Mouse (Mus musculus): ENCODE results near the gene Dab2ip. TPM values are rescaled to one million over a fixed set of nuclear protein-coding genes. Genes with fewer than 3 reads are reported as not detected.

Gene Dab2ip
- total RNA-seq (2012; rRNA removed) (13.7 and 15.6 TPM in 2 replicates), total RNA-seq (2014; rRNA removed) (4.3 and 4.9 TPM in 2 replicates), polyA plus RNA-seq (2012; ENCODE audit: insufficient read length, low read depth) (7.5 and 7.8 TPM in 2 replicates)

GRCm38 (mm10) chr2:35557911-35558825, at the start of gene Dab2ip:
TSS of gene Dab2ip (plus strand) at chr2:35558266.
- H3K9ac ChIP-seq (ENCODE audit: insufficient read depth, low read depth), result no peak within 1 kb of the TSS
- no peak within 1 kb of the TSS for H3K4me3 ChIP-seq (replicated peaks in 1 of 3; ENCODE audit: low read depth in 2 of 3, low read length in 2 of 3, poor library complexity in 1 of 3)
- H3K79me2 ChIP-seq (replicated peaks; ENCODE audit: control insufficient read depth, extremely low read depth, insufficient read depth, poor library complexity, severe bottlenecking), result no peaks in the 10 kb centered on the region
- no peaks in the 10 kb centered on the region for H3K36me3 ChIP-seq (replicated peaks in 1 of 2; ENCODE audit: control insufficient read depth in 1 of 2, insufficient read depth in 1 of 2, low read length in 1 of 2)
- in situ Hi-C loops (cut with MboI; ENCODE audit: low pct_ligation_motif_present, low pct_unique_long_range_greater_than_20kb, low sequenced_read_pairs), result loop anchor here (10.0 to 25.0 kb wide), 2 partner anchors 347 to 654 kb away; no protein-coding TSS in a partner anchor
- H3K4me1 ChIP-seq (ENCODE audit: control insufficient read depth in 1 of 2, insufficient read depth in 2 of 2), result no peaks in the 10 kb centered on the region
- H3K27me3 ChIP-seq (replicated peaks), result peaks cover 24% of the 10 kb centered on the region
- no peak within 1 kb of the TSS for H3K4me2 ChIP-seq (ENCODE audit: insufficient read depth, low read depth, poor library complexity, severe bottlenecking)
- dilution Hi-C loops (cut with MboI; ENCODE audit: extremely low pct_ligation_motif_present, extremely low pct_unique_long_range_greater_than_20kb, low sequenced_read_pairs), result no loop called here
- H3K9me3 ChIP-seq (replicated peaks; ENCODE audit: low read length), result no peaks in the 10 kb centered on the region
- H3K27ac ChIP-seq (ENCODE audit: insufficient read depth, low read depth), result no peak within 1 kb of the TSS
- TF ChIP-seq PAX5 (IDR thresholded peaks at IDR 0.05; ENCODE audit: low read length) (no peak), USF1 (IDR thresholded peaks at IDR 0.05; ENCODE audit: low read depth, low read length) (no peak), POLR2A (IDR thresholded peaks at IDR 0.05; ENCODE audit: low read depth, low read length) (no peak), EP300 (IDR thresholded peaks at IDR 0.05; ENCODE audit: low read length) (no peak), MAX (IDR thresholded peaks at IDR 0.05; ENCODE audit: low read length) (no peak), RCOR1 (conservative IDR thresholded peaks at IDR 0.05; ENCODE audit: low read depth, low read length) (no peak), NRF1 (IDR thresholded peaks at IDR 0.05; ENCODE audit: low read depth, low read length) (no peak), ETS1 (conservative IDR thresholded peaks at IDR 0.05; ENCODE audit: low read depth, low read length) (no peak), SMC3 (IDR thresholded peaks at IDR 0.05; ENCODE audit: low read depth, low read length) (no peak), POLR2AphosphoS2 (IDR thresholded peaks at IDR 0.05; ENCODE audit: low read depth, low read length) (no peak), UBTF (IDR thresholded peaks at IDR 0.05; ENCODE audit: low read depth, low read length) (no peak), HCFC1 (IDR thresholded peaks at IDR 0.05; ENCODE audit: low read depth, low read length) (no peak), JUND (conservative IDR thresholded peaks at IDR 0.05; ENCODE audit: low read depth, low read length) (no peak), TBP (conservative IDR thresholded peaks at IDR 0.05; ENCODE audit: low read depth, low read length) (no peak)
- DNase-seq (ENCODE audit: extremely low read depth), result no peak

GRCm38 (mm10) chr2:35508597-35509342, 49.3 kb upstream of the Dab2ip start:
- no peak for DNase-seq (ENCODE audit: extremely low read depth)
- dilution Hi-C loops (cut with MboI; ENCODE audit: extremely low pct_ligation_motif_present, extremely low pct_unique_long_range_greater_than_20kb, low sequenced_read_pairs) (no loop called here), in situ Hi-C loops (cut with MboI; ENCODE audit: low pct_ligation_motif_present, low pct_unique_long_range_greater_than_20kb, low sequenced_read_pairs) (loop anchor here (10.0 kb wide), 1 partner anchor 214 kb away; no protein-coding TSS in a partner anchor)
- Histone ChIP-seq H3K36me3 (replicated peaks in 1 of 2; ENCODE audit: control insufficient read depth in 1 of 2, insufficient read depth in 1 of 2, low read length in 1 of 2) (no peaks in the 10 kb centered on the region), H3K9me3 (replicated peaks; ENCODE audit: low read length) (no peaks in the 10 kb centered on the region), H3K4me2 (ENCODE audit: insufficient read depth, low read depth, poor library complexity, severe bottlenecking) (no peak overlapping the region), H3K27me3 (replicated peaks) (no peaks in the 10 kb centered on the region), H3K27ac (ENCODE audit: insufficient read depth, low read depth) (no peak overlapping the region), H3K79me2 (replicated peaks; ENCODE audit: control insufficient read depth, extremely low read depth, insufficient read depth, poor library complexity, severe bottlenecking) (no peaks in the 10 kb centered on the region), H3K9ac (ENCODE audit: insufficient read depth, low read depth) (no peak overlapping the region), H3K4me3 (replicated peaks in 1 of 3; ENCODE audit: low read depth in 2 of 3, low read length in 2 of 3, poor library complexity in 1 of 3) (no peak overlapping the region), H3K4me1 (ENCODE audit: control insufficient read depth in 1 of 2, insufficient read depth in 2 of 2) (peaks cover 16 to 66% of the 10 kb centered on the region in 2 experiments)
- TF ChIP-seq TBP (conservative IDR thresholded peaks at IDR 0.05; ENCODE audit: low read depth, low read length), result no peak
- no peak for TF ChIP-seq ZMIZ1 (IDR thresholded peaks at IDR 0.05; ENCODE audit: low read depth, low read length)
- no peak for TF ChIP-seq ZNF384 (IDR thresholded peaks at IDR 0.05; ENCODE audit: low read depth, low read length)
- no peak for TF ChIP-seq POLR2AphosphoS2 (IDR thresholded peaks at IDR 0.05; ENCODE audit: low read depth, low read length)
- TF ChIP-seq ZC3H11A (IDR thresholded peaks at IDR 0.05; ENCODE audit: low read depth, low read length), result no peak
- no peak for TF ChIP-seq HCFC1 (IDR thresholded peaks at IDR 0.05; ENCODE audit: low read depth, low read length)
- no peak for TF ChIP-seq JUN (IDR thresholded peaks at IDR 0.05; ENCODE audit: insufficient read depth, low read depth, low read length)
- no peak for TF ChIP-seq MAX (IDR thresholded peaks at IDR 0.05; ENCODE audit: low read length)
- no peak for TF ChIP-seq JUND (conservative IDR thresholded peaks at IDR 0.05; ENCODE audit: low read depth, low read length)
- no peak for TF ChIP-seq EP300 (IDR thresholded peaks at IDR 0.05; ENCODE audit: low read length)
- no peak for TF ChIP-seq IRF4 (IDR thresholded peaks at IDR 0.05; ENCODE audit: low read depth, low read length)
- TF ChIP-seq USF1 (IDR thresholded peaks at IDR 0.05; ENCODE audit: low read depth, low read length), result no peak
- TF ChIP-seq RCOR1 (conservative IDR thresholded peaks at IDR 0.05; ENCODE audit: low read depth, low read length), result no peak
